Mouse (Mus musculus): ENCODE measurements around the gene Eya3.
A peak's percentile ranks its signal among the peaks of the same experiment; 100 is the strongest.
"Not testable (repeated sequence)": the region's sequence is repeated elsewhere in the genome, so short reads cannot be mapped to it uniquely, and the experiment has no call there.

Gene Eya3

DNA sequence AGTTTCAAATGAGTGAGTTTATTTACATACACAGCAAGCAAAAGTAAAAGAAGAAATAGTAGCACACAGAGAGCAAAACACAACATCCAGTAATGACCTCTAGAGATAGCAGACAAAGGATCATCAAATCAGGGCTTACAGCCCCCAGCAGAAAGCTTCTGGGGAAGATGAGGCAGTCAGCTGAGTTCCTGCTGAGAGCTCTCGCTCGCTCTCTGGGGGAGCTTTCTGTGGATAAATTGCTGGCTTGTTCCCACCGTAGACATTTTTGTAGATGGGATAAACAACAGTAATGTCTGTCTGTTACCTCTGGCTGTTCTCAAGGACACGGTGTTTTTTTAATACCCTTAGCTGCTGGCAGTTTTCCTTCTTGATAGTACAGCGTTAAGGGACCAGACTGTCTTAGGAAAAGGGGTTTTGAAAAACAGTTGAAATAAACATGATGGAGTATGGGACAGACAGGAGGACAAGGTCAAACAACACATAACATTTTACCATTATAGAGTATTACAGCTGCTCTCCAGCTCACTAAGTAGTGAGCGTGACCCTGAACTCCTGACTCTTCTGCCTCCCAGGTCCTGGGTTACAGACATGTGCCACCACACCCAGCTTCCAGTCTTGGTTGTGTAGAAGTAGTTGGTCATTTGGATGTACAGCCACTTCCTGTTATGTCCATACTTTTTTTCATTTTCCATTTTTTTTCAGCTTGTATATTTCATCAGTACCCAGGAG, 10.6 kb downstream of the Eya3 start:
- DNase-seq = no peak

DNA sequence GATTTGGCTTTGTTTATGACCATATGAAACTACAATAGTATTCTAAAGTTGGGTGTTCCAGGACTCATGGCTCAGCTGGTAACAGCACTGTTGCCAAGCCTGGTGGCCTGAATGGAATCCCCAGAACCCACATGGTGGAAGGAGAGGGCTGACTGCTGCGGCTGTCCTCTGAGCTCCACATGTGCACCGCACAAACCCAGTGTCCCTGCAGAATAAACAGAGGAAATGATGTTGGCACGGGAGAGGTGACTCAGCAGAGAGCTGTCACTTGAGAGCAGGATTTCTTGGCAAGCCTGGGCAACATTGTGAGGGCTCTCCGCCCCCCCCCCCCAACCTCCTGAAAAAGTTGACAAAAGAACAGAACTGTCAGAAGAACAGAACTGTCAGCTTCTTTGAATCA, 14.1 kb downstream of the Eya3 start:
- peak; percentile 40 for DNase-seq

GRCm38 (mm10) chr4:132653799-132654198, 15.0 kb downstream of the Eya3 start:
- no peak for DNase-seq

DNA sequence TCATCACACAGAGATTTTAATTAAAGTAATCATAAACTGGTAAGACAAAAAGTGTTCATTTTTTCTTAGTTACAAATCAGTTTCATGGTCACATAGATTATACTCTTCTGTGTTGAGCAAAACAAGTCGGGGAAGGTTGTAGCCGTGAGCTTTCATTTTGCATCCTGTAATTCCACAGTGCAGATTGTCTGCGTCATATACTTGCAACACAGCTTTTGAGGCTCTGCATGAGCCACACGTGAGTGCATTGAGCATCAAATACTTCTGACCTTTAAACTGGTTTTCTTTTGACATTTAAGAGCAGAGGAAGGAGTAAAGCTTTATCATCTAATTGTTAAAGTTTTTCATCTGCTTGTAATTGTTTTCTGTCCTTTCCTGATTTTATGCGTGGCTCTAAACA, 16.5 kb downstream of the Eya3 start:
- DNase-seq = no peak

DNA sequence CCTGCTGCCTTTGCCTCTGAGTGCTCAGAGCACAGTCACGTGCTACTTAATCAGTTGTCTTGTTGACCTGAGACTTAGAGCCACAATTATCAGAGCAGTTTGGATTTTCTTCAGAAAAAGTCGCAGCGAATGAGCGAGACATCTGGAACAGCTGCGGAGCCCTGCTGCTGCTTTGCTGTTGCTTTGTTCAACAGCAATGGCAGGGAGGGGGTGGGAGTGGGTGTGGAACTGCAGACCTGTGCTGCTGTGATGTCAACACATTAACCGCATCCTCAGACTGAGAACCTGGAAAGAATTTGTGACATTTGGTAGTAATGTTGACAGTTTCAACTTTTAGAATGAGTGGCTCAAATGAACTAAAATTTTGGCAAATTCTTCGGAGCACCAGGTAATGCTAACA, 20.3 kb downstream of the Eya3 start:
- DNase-seq = no peak

GRCm38 (mm10) chr4:132672697-132673096, 33.9 kb downstream of the Eya3 start:
- DNase-seq = no peak

GRCm38 (mm10) chr4:132676771-132677539, 38.2 kb downstream of the Eya3 start:
- DNase-seq = peak; percentile 32

GRCm38 (mm10) chr4:132689634-132690033, 50.8 kb downstream of the Eya3 start:
- no peak for DNase-seq

DNA sequence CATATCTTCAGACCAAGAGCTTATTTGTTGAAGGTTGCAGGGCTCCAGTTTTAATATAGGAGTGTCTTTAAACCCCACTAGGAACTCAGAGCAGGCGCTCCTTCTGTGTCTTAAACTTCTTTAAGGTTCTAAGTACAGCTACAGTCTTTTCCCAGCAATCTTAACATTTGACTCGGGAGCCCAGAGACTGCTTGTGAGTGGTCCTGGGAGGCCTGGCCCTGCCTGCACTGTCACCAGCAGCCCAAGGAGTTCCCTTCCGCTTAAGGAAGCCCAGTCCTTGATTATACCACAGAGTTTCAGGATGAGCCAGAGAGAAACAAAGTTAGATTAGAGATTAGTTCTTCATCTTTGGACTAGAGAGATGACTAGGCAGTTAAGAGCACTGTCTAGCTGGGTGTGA, 54.6 kb downstream of the Eya3 start:
- DNase-seq = no peak

DNA sequence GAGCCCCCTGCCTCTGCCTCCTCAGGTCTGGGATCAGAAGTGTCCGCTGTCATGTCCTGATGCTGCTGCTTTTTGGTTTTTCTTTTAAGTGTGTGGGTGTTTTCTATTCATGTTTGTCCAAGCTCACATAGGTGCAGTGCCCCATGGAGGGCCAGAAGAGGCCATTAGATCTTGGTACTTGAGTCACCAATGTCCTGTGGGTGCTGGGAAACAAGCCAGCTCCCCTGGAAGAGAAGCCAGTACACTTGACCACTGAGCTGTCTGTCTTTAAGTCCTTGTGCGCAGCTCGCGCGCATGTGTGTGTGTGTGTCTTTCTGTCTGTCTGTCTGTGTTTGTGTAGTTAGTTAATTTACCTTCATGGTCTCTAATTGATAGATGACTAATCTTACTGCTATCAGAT, 63.3 kb downstream of the Eya3 start:
- DNase-seq = no peak

DNA sequence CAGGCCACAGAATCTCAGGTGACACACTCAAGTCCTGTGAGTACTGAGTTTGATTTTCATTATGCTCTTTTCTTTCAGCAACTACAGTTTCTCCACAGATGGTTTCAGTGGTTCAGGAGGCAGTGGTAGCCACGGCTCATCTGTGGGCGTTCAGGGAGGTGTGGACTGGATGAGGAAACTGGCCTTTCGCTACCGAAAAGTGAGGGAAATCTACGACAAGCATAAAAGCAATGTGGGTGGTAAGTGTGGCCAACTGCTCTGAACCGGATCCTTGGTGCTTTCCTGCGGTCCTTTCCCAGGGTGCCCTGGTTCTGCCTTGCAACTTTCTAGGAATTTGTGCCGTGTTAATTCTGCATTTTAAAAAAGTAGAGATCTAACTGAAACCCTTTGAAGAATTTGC, 68.1 kb downstream of the Eya3 start:
- peak; percentile 23 for DNase-seq

GRCm38 (mm10) chr4:132713181-132713580, 74.4 kb downstream of the Eya3 start:
- DNase-seq = no peak

DNA sequence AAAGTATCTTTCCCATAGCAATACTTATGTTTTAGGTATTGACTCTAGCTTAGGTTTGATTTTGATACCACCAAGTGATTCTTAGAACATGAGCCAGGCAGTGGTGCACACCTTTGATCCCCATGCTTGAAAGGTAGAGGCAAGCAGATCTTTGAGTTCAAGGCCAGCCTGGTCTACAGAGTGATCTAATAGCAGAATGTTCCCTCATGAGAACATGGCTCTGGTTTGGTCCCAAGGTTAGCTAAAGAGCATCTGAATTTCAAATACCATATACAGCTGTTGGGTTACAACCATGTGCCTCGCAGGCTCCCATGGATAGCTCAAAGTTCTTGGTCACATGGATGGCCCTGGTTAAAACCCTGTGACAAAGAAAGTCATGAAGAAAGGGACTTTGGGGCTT, 79.5 kb downstream of the Eya3 start:
- DNase-seq = no peak

DNA sequence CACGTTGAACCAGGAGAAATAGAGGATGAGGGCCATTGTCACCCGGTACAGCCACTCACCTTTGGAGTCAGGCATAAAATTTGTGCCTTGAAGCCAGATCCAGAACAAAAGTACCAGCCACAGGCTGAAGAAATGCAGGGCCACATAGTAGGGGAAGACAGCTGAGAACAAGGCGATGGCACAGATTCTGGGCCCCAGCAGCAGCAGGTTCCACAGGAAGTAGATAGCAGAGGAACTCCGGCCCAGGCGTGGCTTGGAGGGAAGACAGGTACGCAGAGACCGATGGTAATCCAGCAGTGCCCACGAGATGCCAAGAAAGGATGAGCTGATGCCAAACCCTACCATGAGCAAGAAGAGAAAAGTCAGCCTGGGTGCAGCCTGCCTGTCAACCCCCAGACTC, 89.4 kb downstream of the Eya3 start:
- DNase-seq = no peak

DNA sequence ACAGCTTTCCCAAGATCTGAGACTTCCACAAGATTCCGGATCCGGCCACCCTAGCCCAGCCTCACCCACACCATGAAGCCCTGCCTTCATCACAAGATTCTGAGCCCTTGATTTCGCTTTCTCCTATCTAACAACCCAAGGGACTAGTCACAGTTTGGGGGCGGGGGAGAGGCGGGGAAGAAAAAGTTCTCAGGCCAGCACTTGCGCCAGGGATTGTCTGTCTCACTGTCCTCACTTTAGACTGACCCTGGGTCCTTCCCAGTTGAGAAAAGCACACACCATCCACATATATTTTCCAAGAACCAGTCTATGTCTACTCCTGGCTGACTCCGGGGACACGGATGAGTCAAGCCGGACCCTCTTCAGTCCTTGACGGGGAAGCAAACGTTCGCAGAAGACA, 92.8 kb downstream of the Eya3 start:
- no peak for DNase-seq

DNA sequence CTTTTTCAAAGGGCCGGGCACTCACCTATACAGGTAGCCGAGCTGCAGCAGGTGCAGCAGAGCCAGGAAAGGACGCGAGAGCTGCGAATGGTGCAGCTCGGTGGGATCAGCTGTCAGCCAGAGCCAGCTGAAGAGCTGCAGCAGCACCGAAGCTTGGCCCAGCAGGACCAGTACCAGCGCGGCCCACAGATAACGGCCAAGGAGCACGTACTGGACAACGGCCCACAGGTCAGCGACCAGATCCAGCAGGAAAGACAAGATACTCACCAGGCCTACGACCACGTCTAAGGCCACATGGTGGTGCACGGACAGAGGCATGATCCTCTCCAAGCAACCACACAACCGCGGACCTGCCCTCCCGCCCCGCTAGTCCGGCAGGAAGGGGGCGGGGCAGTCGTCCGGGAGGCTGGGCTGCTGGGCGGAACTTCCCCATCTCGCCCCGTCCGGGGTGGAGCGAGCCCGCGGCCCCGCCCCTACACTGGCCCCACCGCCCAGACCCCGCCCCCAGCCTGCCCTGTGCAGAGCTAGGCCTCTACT, 93.4 kb downstream of the Eya3 start, which contains the start of gene Xkr8:
Gene Xkr8 (minus strand): TSS at position 399 of the 537 bp plus-strand sequence.
- peak; percentile 60 for DNase-seq

GRCm38 (mm10) chr4:132733071-132733770, 94.4 kb downstream of the Eya3 start:
- DNase-seq = no peak

DNA sequence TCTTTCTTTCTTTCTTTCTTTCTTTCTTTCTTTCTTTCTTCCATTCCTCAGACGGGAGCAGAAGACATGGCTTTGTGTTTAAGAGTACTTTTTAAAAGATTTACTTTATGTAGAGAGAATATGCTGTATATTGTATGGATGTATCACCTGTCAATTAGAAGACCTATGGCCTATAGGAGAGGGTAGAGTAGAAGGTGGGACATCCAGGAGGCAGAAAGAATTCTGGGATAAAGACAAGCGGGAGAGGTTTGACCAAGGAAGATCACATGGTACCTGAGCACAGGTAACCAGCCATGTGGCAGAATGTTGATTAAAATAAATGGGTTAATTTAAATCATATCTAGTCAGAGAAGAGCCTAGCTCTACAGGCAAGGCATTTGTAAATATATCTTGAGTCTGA, 96.0 kb downstream of the Eya3 start:
- DNase-seq = no peak

DNA sequence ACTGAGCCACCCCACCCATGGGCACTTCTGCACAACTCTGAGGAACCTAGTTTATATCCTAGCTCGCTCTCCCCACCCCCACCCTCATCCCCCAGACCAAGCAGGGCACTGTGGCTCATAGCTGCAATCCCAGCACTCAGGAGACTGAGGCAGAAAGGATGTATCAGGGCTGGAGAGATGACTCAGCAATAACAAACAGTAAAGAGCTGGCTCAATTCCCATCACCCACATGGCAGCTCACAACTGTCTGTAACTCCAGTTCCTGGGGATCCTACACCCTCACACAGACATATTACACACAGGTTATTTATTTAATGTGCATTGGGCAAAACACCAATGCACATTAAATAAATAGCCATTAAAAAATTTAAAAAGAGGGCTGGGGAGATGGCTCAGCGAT, 96.6 kb downstream of the Eya3 start:
- peak; percentile 33 for DNase-seq

- no peak for DNase-seq
These were observed 97.1 kb downstream of the Eya3 start for GRCm38 (mm10) chr4:132735894-132736293.

- DNase-seq = not testable (repeated sequence)
These were observed 98.4 kb downstream of the Eya3 start for GRCm38 (mm10) chr4:132737154-132737553.

GRCm38 (mm10) chr4:132741491-132741890, 102.7 kb downstream of the Eya3 start:
- no peak for DNase-seq

Data from right cerebral cortex, adult 18-20 months (tissue).